Mouse (Mus musculus) liver, postnatal 0 days (tissue): ENCODE measurements around the gene Ccnl1.

Source experiments
- CTCF ChIP-seq: sonication (generic); IDR thresholded peaks from 2 replicates; pipeline ENCODE4 v1.5.1; 2016; ENCODE audit warnings: antibody characterized with exemption, low read depth
- EP300 ChIP-seq: IDR thresholded peaks from 2 replicates; pipeline ENCODE4 v1.6.1; 2016; ENCODE audit warnings: antibody characterized with exemption, low read depth, mild to moderate bottlenecking

DNA sequence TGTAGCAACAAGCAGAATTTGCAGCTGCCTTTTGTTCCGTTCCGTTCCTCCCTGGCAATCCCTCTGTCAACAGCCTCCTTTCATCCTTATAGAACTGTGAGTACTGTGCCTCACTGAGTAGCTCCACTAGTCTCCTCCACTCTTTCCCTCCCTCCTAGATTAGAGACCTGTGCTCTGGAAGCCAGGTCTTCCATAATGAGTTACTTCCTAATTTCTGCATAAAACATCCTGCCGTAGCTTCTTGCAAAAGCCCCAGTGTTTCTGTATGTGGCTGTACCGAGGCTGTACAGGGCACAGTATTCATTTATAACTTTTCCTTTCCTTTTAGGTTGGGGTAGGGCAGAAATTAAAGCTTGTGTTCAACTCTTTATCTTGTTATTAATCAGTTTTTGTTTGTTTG is 32.5 kb upstream of the Ccnl1 start:
- TF ChIP-seq CTCF (no peak), EP300 (no peak)
